Mouse (Mus musculus) mouse trophoblast stem cell (cell line): Measurements from ENCODE around the gene Srbd1.

Experiments
- in situ Hi-C, 2 experiments: fragments of 300-500 bp; cut with MseI, MboI; formaldehyde crosslinking; loops; 2 replicates in 1 of 2; 3 replicates in 1 of 2; pipeline ENCODE4 v1.15.1; 2025

Srbd1 gene

GRCm38 (mm10) chr17:86145079-86145951, at the start of gene Srbd1:
TSS of gene Srbd1 (minus strand) at chr17:86145175.
- in situ Hi-C loops = no loop called here

DNA sequence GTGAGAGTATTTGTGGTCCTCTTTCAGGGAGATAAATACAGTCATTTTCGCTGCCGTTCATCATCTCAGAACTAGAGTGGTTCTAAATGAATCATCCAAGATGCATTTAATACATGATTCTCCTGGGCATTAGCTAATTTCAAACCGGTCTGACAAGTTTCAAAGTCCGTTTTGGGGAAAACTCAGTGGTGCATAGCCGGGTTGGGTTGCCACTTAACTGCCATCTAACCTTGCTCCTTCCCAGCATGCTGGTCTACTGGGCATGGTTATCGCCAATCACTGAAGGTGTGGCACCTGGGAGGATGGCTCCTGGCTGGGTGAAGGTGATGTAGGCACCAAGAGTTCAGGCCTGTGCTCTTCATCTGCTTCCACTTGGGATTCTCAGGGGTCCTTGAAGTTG, 49.0 kb upstream of the Srbd1 start:
- in situ Hi-C loops = no loop called here

DNA sequence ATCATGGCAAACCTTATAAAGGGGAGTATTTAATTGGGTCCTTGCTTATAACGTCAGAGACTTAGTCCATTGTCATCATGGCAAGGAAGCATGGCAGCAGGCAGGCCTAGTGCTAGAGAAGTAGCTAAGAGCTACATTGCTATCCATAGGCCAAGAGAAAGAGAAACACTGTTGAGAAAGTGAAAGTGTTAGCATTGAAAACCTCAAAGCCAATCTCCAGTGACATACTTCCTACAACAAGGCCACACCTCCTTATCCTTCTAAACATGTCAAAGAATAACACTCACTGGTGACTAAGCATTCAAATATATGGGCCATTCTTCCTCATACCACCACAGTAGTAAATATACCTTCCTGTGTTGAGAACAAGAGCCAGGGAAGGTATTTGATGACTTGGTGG, 42.8 kb upstream of the Srbd1 start:
- in situ Hi-C loops = no loop called here

DNA sequence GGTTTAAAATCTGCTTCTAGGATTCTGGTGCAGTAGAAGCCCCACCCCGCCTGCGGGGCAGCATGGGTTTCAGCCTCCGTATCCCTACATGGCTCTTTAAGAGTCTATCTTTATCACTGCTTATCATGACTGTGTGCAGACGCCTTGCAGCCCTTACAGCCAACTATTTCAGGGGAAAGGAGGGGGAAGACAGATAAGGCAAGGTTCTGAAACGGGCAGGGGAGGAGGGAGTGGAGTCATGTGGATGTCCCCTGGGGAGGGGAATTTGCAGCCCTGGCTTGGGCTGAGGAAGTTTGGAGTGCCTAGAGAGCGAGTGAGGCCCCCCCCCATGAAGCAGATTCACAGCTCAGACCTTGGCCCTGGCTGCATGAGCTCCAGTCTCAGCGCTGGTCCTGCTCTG, 40.6 kb upstream of the Srbd1 start:
- in situ Hi-C loops = no loop called here

GRCm38 (mm10) chr17:86184552-86185209, 39.7 kb upstream of the Srbd1 start:
- in situ Hi-C loops = no loop called here

GRCm38 (mm10) chr17:86183788-86184187, 38.8 kb upstream of the Srbd1 start:
- in situ Hi-C loops = no loop called here

GRCm38 (mm10) chr17:86176722-86177121, 31.7 kb upstream of the Srbd1 start:
- in situ Hi-C loops = no loop called here

- in situ Hi-C loops = no loop called here
These were observed 30.5 kb upstream of the Srbd1 start for GRCm38 (mm10) chr17:86175516-86175915.

- in situ Hi-C loops = loop anchor here in 1 of 2 experiments (5.0 kb wide), 2 partner anchors 42 to 277 kb away; no protein-coding TSS in a partner anchor
These were observed 25.4 kb upstream of the Srbd1 start for GRCm38 (mm10) chr17:86170164-86170958.

- in situ Hi-C loops = loop anchor here in 1 of 2 experiments (10.0 kb wide), 2 partner anchors 126 to 286 kb away; no protein-coding TSS in a partner anchor
These were observed 24.1 kb upstream of the Srbd1 start for GRCm38 (mm10) chr17:86169092-86169491.

- in situ Hi-C loops = loop anchor here in 1 of 2 experiments (10.0 kb wide), 2 partner anchors 126 to 286 kb away; no protein-coding TSS in a partner anchor
These were observed 23.4 kb upstream of the Srbd1 start for GRCm38 (mm10) chr17:86168231-86168981.

- in situ Hi-C loops = loop anchor here in 1 of 2 experiments (10.0 kb wide), 2 partner anchors 127 to 287 kb away; no protein-coding TSS in a partner anchor
These were observed 22.6 kb upstream of the Srbd1 start, which contains the start of gene Prkce for GRCm38 (mm10) chr17:86167320-86168230. TSS of gene Prkce (plus strand) at chr17:86167785.

DNA sequence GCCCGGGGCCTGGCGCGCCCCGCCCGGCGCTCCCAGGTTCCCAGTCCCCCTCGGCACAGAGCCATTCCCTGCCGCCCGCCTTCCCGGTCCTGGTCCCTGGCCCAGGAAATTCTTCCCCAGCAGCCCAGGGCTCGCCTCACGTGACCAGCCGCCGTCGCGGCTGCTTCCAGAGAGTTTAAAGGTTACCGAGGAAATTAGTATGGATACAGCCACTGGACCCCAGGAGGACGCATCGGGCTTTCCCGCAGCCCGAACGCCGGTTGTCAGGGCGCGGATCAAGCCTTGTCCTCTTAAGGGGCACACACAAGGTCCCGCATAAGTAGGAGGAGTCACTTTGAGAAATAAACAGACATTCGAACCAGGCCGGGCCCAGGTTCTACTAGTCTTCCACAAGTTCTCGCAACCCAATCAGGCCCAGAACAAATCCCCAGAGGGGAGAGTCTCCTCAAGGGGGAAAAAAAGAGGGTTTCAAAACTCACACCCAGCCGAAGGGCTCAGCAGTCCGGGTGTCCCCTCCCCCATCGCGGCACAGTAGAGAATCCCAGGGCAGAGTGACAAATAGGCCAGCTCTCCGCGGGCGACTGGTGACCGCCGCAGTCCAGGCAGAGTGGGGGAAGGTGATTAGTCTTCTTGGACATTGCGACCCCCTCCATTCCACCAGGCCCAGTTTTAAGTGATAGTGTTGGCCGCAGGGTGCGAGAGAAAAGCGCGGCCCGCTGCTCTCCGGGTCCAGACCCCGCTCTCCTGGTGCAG, 21.8 kb upstream of the Srbd1 start:
- in situ Hi-C loops = loop anchor here in 1 of 2 experiments (10.0 kb wide), 2 partner anchors 128 to 288 kb away; no protein-coding TSS in a partner anchor

DNA sequence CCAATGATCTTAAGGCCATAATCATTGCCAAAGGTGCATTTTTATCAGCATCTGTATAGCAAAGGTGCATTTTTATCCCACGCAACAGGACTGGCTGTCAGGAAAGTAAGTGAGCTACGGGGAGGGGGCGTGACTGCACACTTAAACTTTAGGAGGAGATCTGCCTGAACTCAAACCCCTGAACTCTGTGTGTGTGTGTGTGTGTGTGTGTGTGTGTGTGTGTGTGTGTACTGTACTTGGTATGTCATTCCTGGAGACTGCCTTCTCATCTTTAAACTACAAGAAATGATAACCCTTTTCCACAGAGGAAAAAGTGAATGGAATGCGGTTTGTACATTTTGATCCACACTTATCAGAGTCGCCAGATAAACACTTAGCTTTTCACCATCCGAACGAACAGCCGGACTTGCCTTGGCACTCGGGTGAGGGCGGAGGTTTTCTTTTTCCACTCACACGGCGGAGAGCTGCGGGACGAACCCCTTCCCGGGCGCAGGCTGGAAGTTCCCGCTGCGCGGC, 21.1 kb upstream of the Srbd1 start:
- in situ Hi-C loops = loop anchor here in 1 of 2 experiments (10.0 kb wide), 2 partner anchors 129 to 289 kb away; no protein-coding TSS in a partner anchor

DNA sequence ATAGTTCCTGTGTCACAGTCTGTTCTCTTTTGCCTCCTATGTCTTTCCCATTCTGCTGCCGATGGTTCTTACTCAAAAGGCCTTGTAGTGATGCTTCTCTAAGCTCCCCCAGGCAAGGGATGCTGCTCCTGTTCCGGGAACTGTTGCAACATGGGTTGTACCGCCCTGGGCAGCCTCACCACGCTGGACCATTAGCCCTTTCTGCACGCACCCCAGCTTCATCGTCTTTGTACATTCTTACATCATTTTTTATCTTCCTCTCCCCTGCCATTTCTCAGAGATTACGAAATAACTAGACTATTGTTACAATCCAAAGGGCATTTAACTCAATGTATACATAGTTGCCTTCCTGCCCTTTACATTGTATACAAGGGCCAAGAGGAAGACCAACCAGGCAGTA, 19.4 kb upstream of the Srbd1 start:
- in situ Hi-C loops = loop anchor here in 1 of 2 experiments (5.0 to 10.0 kb wide), 3 partner anchors 53 to 290 kb away; no protein-coding TSS in a partner anchor

- in situ Hi-C loops = loop anchor here in 1 of 2 experiments (5.0 to 10.0 kb wide), 3 partner anchors 55 to 292 kb away; no protein-coding TSS in a partner anchor
These were observed 17.7 kb upstream of the Srbd1 start for GRCm38 (mm10) chr17:86162672-86163071.

- in situ Hi-C loops = no loop called here
These were observed 12.0 kb upstream of the Srbd1 start for GRCm38 (mm10) chr17:86156999-86157398.

DNA sequence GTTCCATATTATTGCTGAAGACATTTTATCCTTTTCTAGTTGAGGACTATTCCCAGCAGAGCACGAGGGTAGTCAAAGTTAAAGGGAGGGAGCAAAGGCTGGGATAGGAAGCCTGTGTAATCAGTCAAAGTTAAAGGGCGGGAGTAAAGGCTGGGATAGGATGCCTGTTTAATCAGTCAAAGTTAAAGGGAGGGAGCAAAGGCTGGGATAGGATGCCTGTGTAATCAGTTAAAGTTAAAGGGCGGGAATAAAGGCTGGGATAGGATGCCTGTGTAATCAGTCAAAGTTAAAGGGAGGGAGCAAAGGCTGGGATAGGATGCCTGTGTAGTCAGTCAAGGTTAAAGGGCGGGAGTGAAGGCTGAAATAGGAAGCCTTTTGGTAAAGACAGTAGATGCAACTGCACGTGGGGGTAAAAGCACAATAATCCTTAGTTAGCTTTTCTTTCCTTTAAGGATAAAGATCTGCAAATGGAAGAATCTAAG, 5.9 kb upstream of the Srbd1 start:
- in situ Hi-C loops = no loop called here
